Mouse (Mus musculus): ENCODE measurements at regions not wholly inside any gene's neighbourhood (a gene's known extent, or its start where the extent isn't known, plus 50 kb on each side); places are given as distances from the start of the nearest gene placed in this dataset.
A peak's percentile ranks its signal among the peaks of the same experiment; 100 is the strongest.

- Histone ChIP-seq H3K9me3 (ENCODE audit: control insufficient read depth) (no peaks in the 10 kb centered on the region), H3K4me1 (replicated peaks; ENCODE audit: control insufficient read depth, insufficient read depth, low read length) (peaks cover under 1% of the 10 kb centered on the region; the same call in 1 of the 2 replicates), H3K36me3 (ENCODE audit: control insufficient read depth, insufficient read depth) (no peaks in the 10 kb centered on the region), H3K27me3 (replicated peaks; ENCODE audit: control insufficient read depth, insufficient read depth, low read length) (no peaks in the 10 kb centered on the region), H3K9ac (ENCODE audit: low read depth, low read length) (no peak overlapping the region), H3K4me2 (replicated peaks; ENCODE audit: low read depth) (no peak overlapping the region), H3K4me3 (ENCODE audit: low read depth, low read length) (no peak overlapping the region), H3K27ac (ENCODE audit: low read depth, low read length) (no peak overlapping the region)
- no peak for TF ChIP-seq CTCF (IDR thresholded peaks at IDR 0.05; ENCODE audit: low read depth)
- ATAC-seq = no peak
- WGBS = 77% methylated on average over 7 of the region's 7 CpGs
Measured at GRCm38 (mm10) chr17:84873554-84873953, 83.0 kb upstream of the Lrpprc start.

GRCm38 (mm10) chr17:84874494-84874893, 82.0 kb upstream of the Ppm1b start:
- H3K27me3 ChIP-seq (replicated peaks; ENCODE audit: control insufficient read depth, insufficient read depth, low read length) = no peaks in the 10 kb centered on the region
- no peak overlapping the region for H3K9ac ChIP-seq (ENCODE audit: low read depth, low read length)
- H3K4me3 ChIP-seq (ENCODE audit: low read depth, low read length) = no peak overlapping the region
- peak; percentile 62 for ATAC-seq
- no peak overlapping the region for H3K27ac ChIP-seq (ENCODE audit: low read depth, low read length)
- 0 out of 2 replicates have a peak overlapping the region, but pooled peaks have one; percentile 9 for H3K4me2 ChIP-seq (replicated peaks; ENCODE audit: low read depth)
- 31% methylated on average over 6 of the region's 6 CpGs for WGBS
- H3K9me3 ChIP-seq (ENCODE audit: control insufficient read depth) = no peaks in the 10 kb centered on the region
- peaks cover 3% of the 10 kb centered on the region; the same call in 1 of the 2 replicates for H3K4me1 ChIP-seq (replicated peaks; ENCODE audit: control insufficient read depth, insufficient read depth, low read length)
- 0 out of 2 replicates have a peak, but pooled peaks have one; percentile 29 for TF ChIP-seq CTCF (IDR thresholded peaks at IDR 0.05; ENCODE audit: low read depth)
- H3K36me3 ChIP-seq (ENCODE audit: control insufficient read depth, insufficient read depth) = no peaks in the 10 kb centered on the region

GRCm38 (mm10) chr17:84875031-84875430, 81.5 kb upstream of the Ppm1b start:
- Histone ChIP-seq H3K4me2 (replicated peaks; ENCODE audit: low read depth) (peak overlapping the region; percentile 9; the same call in 1 of the 2 replicates), H3K4me3 (ENCODE audit: low read depth, low read length) (no peak overlapping the region), H3K9me3 (ENCODE audit: control insufficient read depth) (no peaks in the 10 kb centered on the region), H3K4me1 (replicated peaks; ENCODE audit: control insufficient read depth, insufficient read depth, low read length) (peaks cover 6% of the 10 kb centered on the region; the same call in 1 of the 2 replicates), H3K27ac (ENCODE audit: low read depth, low read length) (no peak overlapping the region), H3K27me3 (replicated peaks; ENCODE audit: control insufficient read depth, insufficient read depth, low read length) (no peaks in the 10 kb centered on the region), H3K9ac (ENCODE audit: low read depth, low read length) (no peak overlapping the region), H3K36me3 (ENCODE audit: control insufficient read depth, insufficient read depth) (no peaks in the 10 kb centered on the region)
- WGBS = 45% methylated on average over 6 of the region's 6 CpGs
- ATAC-seq = no peak
- TF ChIP-seq CTCF (IDR thresholded peaks at IDR 0.05; ENCODE audit: low read depth) = no peak

GRCm38 (mm10) chr17:84876037-84876436, 80.5 kb upstream of the Ppm1b start:
- no peak overlapping the region for H3K27ac ChIP-seq (ENCODE audit: low read depth, low read length)
- ATAC-seq = no peak
- no peak overlapping the region for H3K4me2 ChIP-seq (replicated peaks; ENCODE audit: low read depth)
- H3K27me3 ChIP-seq (replicated peaks; ENCODE audit: control insufficient read depth, insufficient read depth, low read length) = no peaks in the 10 kb centered on the region
- no peaks in the 10 kb centered on the region for H3K9me3 ChIP-seq (ENCODE audit: control insufficient read depth)
- no peak for TF ChIP-seq CTCF (IDR thresholded peaks at IDR 0.05; ENCODE audit: low read depth)
- H3K9ac ChIP-seq (ENCODE audit: low read depth, low read length) = no peak overlapping the region
- H3K4me3 ChIP-seq (ENCODE audit: low read depth, low read length) = no peak overlapping the region
- peaks cover 6% of the 10 kb centered on the region; the same call in 1 of the 2 replicates for H3K4me1 ChIP-seq (replicated peaks; ENCODE audit: control insufficient read depth, insufficient read depth, low read length)
- 86% methylated on average over 4 of the region's 4 CpGs for WGBS
- H3K36me3 ChIP-seq (ENCODE audit: control insufficient read depth, insufficient read depth) = no peaks in the 10 kb centered on the region

GRCm38 (mm10) chr17:84877176-84877863, 79.2 kb upstream of the Ppm1b start:
- Histone ChIP-seq H3K4me2 (replicated peaks; ENCODE audit: low read depth) (no peak overlapping the region), H3K27ac (ENCODE audit: low read depth, low read length) (no peak overlapping the region), H3K4me1 (replicated peaks; ENCODE audit: control insufficient read depth, insufficient read depth, low read length) (peaks cover 6% of the 10 kb centered on the region; the same call in 1 of the 2 replicates), H3K4me3 (ENCODE audit: low read depth, low read length) (no peak overlapping the region), H3K36me3 (ENCODE audit: control insufficient read depth, insufficient read depth) (no peaks in the 10 kb centered on the region), H3K9me3 (ENCODE audit: control insufficient read depth) (no peaks in the 10 kb centered on the region), H3K9ac (ENCODE audit: low read depth, low read length) (no peak overlapping the region), H3K27me3 (replicated peaks; ENCODE audit: control insufficient read depth, insufficient read depth, low read length) (no peaks in the 10 kb centered on the region)
- WGBS = 78% methylated on average over 14 of the region's 14 CpGs
- no peak for TF ChIP-seq CTCF (IDR thresholded peaks at IDR 0.05; ENCODE audit: low read depth)
- ATAC-seq = no peak

GRCm38 (mm10) chr17:84877864-84878224, 78.7 kb upstream of the Ppm1b start:
- Histone ChIP-seq H3K4me3 (ENCODE audit: low read depth, low read length) (no peak overlapping the region), H3K9me3 (ENCODE audit: control insufficient read depth) (no peaks in the 10 kb centered on the region), H3K36me3 (ENCODE audit: control insufficient read depth, insufficient read depth) (no peaks in the 10 kb centered on the region), H3K4me1 (replicated peaks; ENCODE audit: control insufficient read depth, insufficient read depth, low read length) (peaks cover 6% of the 10 kb centered on the region; the same call in 1 of the 2 replicates), H3K4me2 (replicated peaks; ENCODE audit: low read depth) (peak overlapping the region; percentile 28; the same call in 1 of the 2 replicates), H3K27me3 (replicated peaks; ENCODE audit: control insufficient read depth, insufficient read depth, low read length) (no peaks in the 10 kb centered on the region), H3K27ac (ENCODE audit: low read depth, low read length) (peak overlapping the region; percentile 81; the same call in 1 of the 2 replicates), H3K9ac (ENCODE audit: low read depth, low read length) (0 out of 2 replicates have a peak overlapping the region, but pooled peaks have one; percentile 23)
- peak; percentile 96 for TF ChIP-seq CTCF (IDR thresholded peaks at IDR 0.05; ENCODE audit: low read depth)
- ATAC-seq = no peak
- WGBS = 14% methylated on average over 10 of the region's 10 CpGs

Measured in intestine, postnatal 0 days (tissue).